ENCODE assay signal across 11 mouse cellular contexts in genomic region chr19:16141857-16142256, GRCm38 (mm10). TPM values are rescaled to one million over a fixed set of nuclear protein-coding genes. Genes with fewer than 3 reads are reported as not detected.
DNase-seq lines count a peak whose midpoint lies in the region; ATAC-seq and TF ChIP-seq lines count a peak whose summit lies in the region.
"Had no signal": no experiment of that assay in that cellular context is flagged by ENCODE, and none has a peak within 500 bp of the region (broad histone marks: within the 10 kb centered on the region; RNA-seq: fewer than 3 reads in every experiment).

No protein-coding gene starts in this region.

- H3K27ac ChIP-seq in gastrocnemius, adult 2 months = peak overlapping the region; percentile 58
- H3K27ac ChIP-seq in liver, adult 2 months (replicated peaks; ENCODE audit: insufficient read depth, low read depth, low read length) = peak overlapping the region; percentile 18; the same call in 1 of the 2 replicates
- peak overlapping the region; percentile 94 for H3K27ac ChIP-seq in macrophage

- 84% methylated on average over 4 of the region's 4 CpGs for WGBS in liver, adult 2 months
- 48% methylated on average over 4 of the region's 4 CpGs for WGBS in macrophage (ENCODE audit: missing documents)

- no peak for DNase-seq in gastrocnemius, adult 2 months
- no peak for DNase-seq in gastrocnemius, adult 18-20 months (ENCODE audit: low spot score)
- no peak for DNase-seq in liver, adult 2 months (ENCODE audit: extremely low read depth, low read depth, low spot score)
- no peak for DNase-seq in ovary, postnatal 10 days (ENCODE audit: low spot score)
- no peak for DNase-seq in layer of hippocampus, postnatal 10 days (ENCODE audit: low spot score in 2 of 2)
- DNase-seq: gastrocnemius, postnatal 25 days; kidney, postnatal 14 days; right cerebral cortex, adult 18-20 months had no signal

- intact Hi-C loops in gastrocnemius, adult 2 months (cut with DNase I) = no loop called here

- peaks cover 90% of the 10 kb centered on the region for H3K4me1 ChIP-seq in megakaryocyte, embryonic 14.5 days
- H3K4me1 ChIP-seq in liver, adult 2 months (ENCODE audit: control insufficient read depth, insufficient read depth, low read length) = peaks cover 7% of the 10 kb centered on the region

- no peaks in the 10 kb centered on the region for H3K27me3 ChIP-seq in megakaryocyte, embryonic 14.5 days (replicated peaks)
- no peaks in the 10 kb centered on the region for H3K27me3 ChIP-seq in liver, adult 2 months (ENCODE audit: control insufficient read depth, insufficient read depth, low read length)

- TF ChIP-seq CTCF in gastrocnemius, adult 2 months (IDR thresholded peaks at IDR 0.05) = no peak
- TF ChIP-seq CTCF in liver, adult 2 months (IDR thresholded peaks at IDR 0.05; ENCODE audit: low read depth, low read length) = no peak

- no peaks in the 10 kb centered on the region for H3K9me3 ChIP-seq in megakaryocyte, embryonic 14.5 days

- ATAC-seq in megakaryocyte, adult 5-6 weeks (ENCODE audit: poor library complexity, severe bottlenecking) = no peak

- no peak overlapping the region for H3K4me3 ChIP-seq in gastrocnemius, adult 2 months
- peak overlapping the region; percentile 90 for H3K4me3 ChIP-seq in megakaryocyte, embryonic 14.5 days (replicated peaks)
- H3K4me3 ChIP-seq in liver, adult 2 months (ENCODE audit: insufficient read depth, low read depth, low read length) = no peak overlapping the region
- no peak overlapping the region for H3K4me3 ChIP-seq in macrophage (ENCODE audit: inconsistent target)

- H3K79me2 ChIP-seq in liver, adult 2 months (ENCODE audit: control insufficient read depth, insufficient read depth, low read length) = peaks cover 39% of the 10 kb centered on the region
- peaks cover 94% of the 10 kb centered on the region for H3K79me2 ChIP-seq in macrophage (ENCODE audit: inconsistent target)

- peaks cover 32% of the 10 kb centered on the region for H3K36me3 ChIP-seq in megakaryocyte, embryonic 14.5 days (replicated peaks; ENCODE audit: low read length)
- H3K36me3 ChIP-seq in liver, adult 2 months (ENCODE audit: control insufficient read depth, insufficient read depth, low read length) = no peaks in the 10 kb centered on the region
- no peaks in the 10 kb centered on the region for H3K36me3 ChIP-seq in macrophage (ENCODE audit: inconsistent target)

- no peak overlapping the region for H3K9ac ChIP-seq in liver, adult 2 months (ENCODE audit: low read depth, low read length)

- no peak for TF ChIP-seq POLR2A in liver, adult 2 months (IDR thresholded peaks at IDR 0.05; ENCODE audit: extremely low read depth, insufficient read depth, low read length)

RNA-seq across cellular contexts. Expression of gene Gnaq, which starts 9.2 kb away (rescaled TPM):
- total RNA-seq in gastrocnemius, adult 2 months (2021) = 10 to 100 TPM; 12.2 to 15.7 TPM
- 10 to 100 TPM; 11.9 to 14.9 TPM for total RNA-seq in gastrocnemius, adult 18-20 months (2021)
- polyA plus RNA-seq in megakaryocyte, embryonic 14.5 days (2012; ENCODE audit: insufficient read depth, low replicate concordance) = 2.6 and 12.6 TPM in 2 replicates
- total RNA-seq in megakaryocyte, adult 5-6 weeks (2015) = 24.9 and 28.3 TPM in 2 replicates
- total RNA-seq in megakaryocyte, adult 5-6 weeks (2017) = 17.8 and 25.3 TPM in 2 replicates
- total RNA-seq in liver, adult 2 months (2014; rRNA removed) = 10.2 and 12.8 TPM in 2 replicates
- polyA plus RNA-seq in liver, adult 2 months (2012; rRNA removed) = 4.6 and 5.2 TPM in 2 replicates
- total RNA-seq in macrophage (2018; cell fraction: chromatin; rRNA removed) = 100 to 1,000 TPM; 111 to 223 (median 174) TPM
- total RNA-seq in macrophage (2018; cell fraction: cytosol; rRNA removed) = 10 to 100 TPM; 39.0 to 96.9 (median 65.1) TPM
- total RNA-seq in macrophage (2018; cell fraction: nucleus; rRNA removed) = 100 to 1,000 TPM in 25 of 26 experiments, 10 to 100 TPM in 1; 94.4 to 285 (median 144) TPM
- 52.0 to 78.9 TPM (median 60.5 TPM) in 3 replicates for polyA plus RNA-seq in macrophage (2018)
- total RNA-seq in layer of hippocampus, postnatal 10 days (2021) = 100 to 1,000 TPM; 196 to 220 TPM

Comparison
In these comparisons a context has a peak if more than half of its experiments do, and no peak if none do; other contexts are left out.
1. H3K27ac ChIP-seq: peak in every context shown above with its lines; median percentile 94 in macrophage; 58 in gastrocnemius, adult 2 months; 18 in liver, adult 2 months.
2. RNA of gene Gnaq, which starts 9.2 kb away (total RNA-seq): 196 to 220 TPM in layer of hippocampus, postnatal 10 days; 17.8 to 28.3 TPM in megakaryocyte, adult 5-6 weeks, 12.2 to 15.7 TPM in gastrocnemius, adult 2 months, 11.9 to 14.9 TPM in gastrocnemius, adult 18-20 months and 10.2 to 12.8 TPM in liver, adult 2 months; every median in the first group is over 4 times any median in the second.